Mouse (Mus musculus): ENCODE measurements around the gene St5. TPM values are rescaled to one million over a fixed set of nuclear protein-coding genes. Genes with fewer than 3 reads are reported as not detected.

St5 gene
- polyA plus RNA-seq, 1 experiment = 35.3 TPM

DNA sequence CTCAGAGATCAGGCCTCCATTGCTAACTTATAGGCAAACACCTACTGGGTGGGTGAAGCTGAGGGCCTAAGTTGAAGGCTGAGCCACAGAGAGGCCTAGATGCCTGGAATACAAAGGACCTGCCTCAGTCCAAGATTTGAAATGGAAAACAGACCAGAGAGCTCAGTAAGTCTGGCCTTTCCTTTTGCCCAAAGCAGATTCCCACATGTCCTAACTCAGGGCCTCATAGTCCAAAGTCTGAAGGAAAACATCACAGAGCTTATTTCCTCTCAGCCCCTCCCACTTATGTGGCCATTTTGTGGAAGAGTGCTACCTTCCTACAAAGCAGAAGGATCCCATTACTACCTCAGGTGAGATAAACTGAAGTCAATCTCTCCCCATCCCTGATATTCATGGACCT lies 162.5 kb downstream of the St5 start:
- Histone ChIP-seq H3K36me3 (ENCODE audit: control insufficient read depth, insufficient read depth, low read length) (no peaks in the 10 kb centered on the region), H3K4me1 (ENCODE audit: control insufficient read depth, insufficient read depth, low read length) (no peaks in the 10 kb centered on the region), H3K27ac (ENCODE audit: control insufficient read depth, insufficient read depth, low read depth, low read length) (no peak overlapping the region), H3K4me3 (ENCODE audit: control insufficient read depth, low read depth, low read length) (no peak overlapping the region), H3K27me3 (ENCODE audit: control insufficient read depth, insufficient read depth, low read length) (no peaks in the 10 kb centered on the region)
- TF ChIP-seq CTCF (IDR thresholded peaks at IDR 0.05; ENCODE audit: control insufficient read depth, insufficient read depth, insufficient replicate concordance, low read depth, low read length) = no peak

DNA sequence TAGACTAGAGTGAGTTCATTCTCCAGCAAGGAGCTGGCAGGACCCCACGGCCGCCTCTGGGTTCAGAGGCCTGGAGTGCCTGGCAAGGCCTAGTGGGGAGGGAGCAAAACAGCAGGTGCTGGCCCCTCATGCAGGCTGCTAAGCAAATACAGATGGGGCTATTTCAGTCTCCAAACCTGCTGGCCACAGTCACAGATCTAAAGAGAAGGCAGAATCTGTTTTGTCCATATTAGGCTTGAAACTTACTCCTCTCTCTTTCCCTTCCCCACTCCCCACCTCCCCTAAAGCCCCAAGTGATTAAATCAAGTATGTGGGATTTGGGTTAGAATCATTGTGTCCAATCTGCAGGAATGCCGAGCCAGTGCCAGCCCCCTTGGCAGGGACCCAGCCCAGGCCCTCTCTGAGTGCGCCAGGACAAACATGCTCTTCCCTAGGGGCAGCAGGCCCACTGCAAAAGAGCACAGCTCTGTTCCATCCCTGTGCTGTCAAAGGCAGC lies 166.9 kb downstream of the St5 start:
- H3K4me1 ChIP-seq (ENCODE audit: control insufficient read depth, insufficient read depth, low read length) = no peaks in the 10 kb centered on the region; the same call in 1 of the 2 replicates

DNA sequence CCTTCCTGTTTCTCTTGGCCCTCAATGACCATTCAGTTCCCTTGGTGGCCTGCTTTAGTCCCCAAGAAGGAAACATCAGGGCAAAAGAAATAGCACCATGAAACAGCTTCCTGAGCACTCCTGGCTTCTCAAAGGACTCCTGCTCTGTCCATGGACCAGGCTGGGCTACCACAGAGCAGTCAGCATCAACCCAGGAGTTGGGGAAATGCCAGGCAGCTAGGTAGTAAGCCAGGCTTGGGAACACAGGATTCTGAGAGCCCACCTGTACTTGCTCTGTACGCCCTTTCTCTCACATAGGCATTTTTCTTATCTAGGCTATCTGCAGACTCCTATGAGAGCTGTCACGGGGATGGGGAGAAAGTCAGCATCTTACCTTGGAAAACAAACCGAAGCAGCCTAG lies 168.5 kb downstream of the St5 start:
- no peaks in the 10 kb centered on the region for H3K36me3 ChIP-seq (ENCODE audit: control insufficient read depth, insufficient read depth, low read length)
- H3K27me3 ChIP-seq (ENCODE audit: control insufficient read depth, insufficient read depth, low read length) = no peaks in the 10 kb centered on the region
- H3K4me1 ChIP-seq (ENCODE audit: control insufficient read depth, insufficient read depth, low read length) = no peaks in the 10 kb centered on the region; the same call in 1 of the 2 replicates
- no peak overlapping the region for H3K4me3 ChIP-seq (ENCODE audit: control insufficient read depth, low read depth, low read length)
- TF ChIP-seq POLR2A (IDR thresholded peaks at IDR 0.05; ENCODE audit: control insufficient read depth, low read depth, low read length) = no peak
- TF ChIP-seq CTCF (IDR thresholded peaks at IDR 0.05; ENCODE audit: control insufficient read depth, insufficient read depth, insufficient replicate concordance, low read depth, low read length) = no peak
- H3K27ac ChIP-seq (ENCODE audit: control insufficient read depth, insufficient read depth, low read depth, low read length) = no peak overlapping the region

More for the DNA sequence above, 166.9 kb downstream of the St5 start:
- Histone ChIP-seq H3K27ac (ENCODE audit: control insufficient read depth, insufficient read depth, low read depth, low read length) (peak overlapping the region; percentile 46; the same call in 1 of the 2 replicates), H3K4me3 (ENCODE audit: control insufficient read depth, low read depth, low read length) (no peak overlapping the region), H3K27me3 (ENCODE audit: control insufficient read depth, insufficient read depth, low read length) (no peaks in the 10 kb centered on the region), H3K36me3 (ENCODE audit: control insufficient read depth, insufficient read depth, low read length) (no peaks in the 10 kb centered on the region)
- no peak for TF ChIP-seq POLR2A (IDR thresholded peaks at IDR 0.05; ENCODE audit: control insufficient read depth, low read depth, low read length)
- TF ChIP-seq CTCF (IDR thresholded peaks at IDR 0.05; ENCODE audit: control insufficient read depth, insufficient read depth, insufficient replicate concordance, low read depth, low read length) = peak; percentile 13; the same call in 1 of the 2 replicates

DNA sequence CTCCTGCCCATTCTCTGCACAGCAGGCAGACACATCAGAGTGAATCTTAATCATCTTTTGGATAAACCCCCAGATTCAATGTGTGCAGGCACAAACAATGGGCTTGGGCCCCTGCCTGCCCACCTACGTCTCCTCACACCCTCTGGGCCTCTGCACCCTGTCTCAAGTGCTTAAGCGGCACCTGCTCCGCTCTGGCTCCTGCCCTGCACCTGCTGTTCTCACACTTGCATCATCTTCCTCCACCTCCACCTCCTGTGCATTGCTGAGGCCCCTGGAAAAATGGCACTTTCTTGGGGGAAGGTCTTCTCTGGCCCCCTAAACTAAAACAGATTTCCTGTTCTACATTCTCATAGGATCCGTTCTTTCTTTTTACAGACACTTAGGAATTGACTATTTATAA lies 169.5 kb downstream of the St5 start:
- no peak overlapping the region for H3K4me3 ChIP-seq (ENCODE audit: control insufficient read depth, low read depth, low read length)
- no peak for TF ChIP-seq CTCF (IDR thresholded peaks at IDR 0.05; ENCODE audit: control insufficient read depth, insufficient read depth, insufficient replicate concordance, low read depth, low read length)
- no peak for TF ChIP-seq POLR2A (IDR thresholded peaks at IDR 0.05; ENCODE audit: control insufficient read depth, low read depth, low read length)
- no peaks in the 10 kb centered on the region for H3K36me3 ChIP-seq (ENCODE audit: control insufficient read depth, insufficient read depth, low read length)
- peak overlapping the region; percentile 3; the same call in 1 of the 2 replicates for H3K27ac ChIP-seq (ENCODE audit: control insufficient read depth, insufficient read depth, low read depth, low read length)
- no peaks in the 10 kb centered on the region; the same call in 1 of the 2 replicates for H3K4me1 ChIP-seq (ENCODE audit: control insufficient read depth, insufficient read depth, low read length)
- H3K27me3 ChIP-seq (ENCODE audit: control insufficient read depth, insufficient read depth, low read length) = no peaks in the 10 kb centered on the region

DNA sequence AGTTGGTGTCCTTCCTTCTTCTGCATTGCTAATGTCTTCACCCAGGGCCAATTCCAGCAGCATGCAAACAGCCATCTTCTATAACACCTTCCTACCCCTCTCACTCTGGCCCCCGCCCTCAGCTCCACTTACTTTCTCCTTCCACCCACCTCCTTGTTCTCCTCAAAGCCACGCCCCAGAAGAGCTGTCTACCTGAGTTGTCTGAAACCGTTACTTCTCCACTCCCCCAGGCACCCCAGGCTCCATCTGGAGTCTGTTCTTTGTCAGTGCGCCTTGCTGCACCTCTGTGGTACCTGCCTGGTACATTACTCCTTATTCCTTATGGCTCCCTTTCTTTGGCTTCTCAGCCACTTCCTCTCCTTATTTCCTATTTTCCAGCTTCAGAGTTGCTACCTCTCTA lies 170.3 kb downstream of the St5 start:
- Histone ChIP-seq H3K27me3 (ENCODE audit: control insufficient read depth, insufficient read depth, low read length) (no peaks in the 10 kb centered on the region), H3K4me1 (ENCODE audit: control insufficient read depth, insufficient read depth, low read length) (no peaks in the 10 kb centered on the region; the same call in 1 of the 2 replicates), H3K27ac (ENCODE audit: control insufficient read depth, insufficient read depth, low read depth, low read length) (no peak overlapping the region), H3K4me3 (ENCODE audit: control insufficient read depth, low read depth, low read length) (no peak overlapping the region), H3K36me3 (ENCODE audit: control insufficient read depth, insufficient read depth, low read length) (no peaks in the 10 kb centered on the region)
- TF ChIP-seq POLR2A (IDR thresholded peaks at IDR 0.05; ENCODE audit: control insufficient read depth, low read depth, low read length) = no peak
- TF ChIP-seq CTCF (IDR thresholded peaks at IDR 0.05; ENCODE audit: control insufficient read depth, insufficient read depth, insufficient replicate concordance, low read depth, low read length) = no peak

DNA sequence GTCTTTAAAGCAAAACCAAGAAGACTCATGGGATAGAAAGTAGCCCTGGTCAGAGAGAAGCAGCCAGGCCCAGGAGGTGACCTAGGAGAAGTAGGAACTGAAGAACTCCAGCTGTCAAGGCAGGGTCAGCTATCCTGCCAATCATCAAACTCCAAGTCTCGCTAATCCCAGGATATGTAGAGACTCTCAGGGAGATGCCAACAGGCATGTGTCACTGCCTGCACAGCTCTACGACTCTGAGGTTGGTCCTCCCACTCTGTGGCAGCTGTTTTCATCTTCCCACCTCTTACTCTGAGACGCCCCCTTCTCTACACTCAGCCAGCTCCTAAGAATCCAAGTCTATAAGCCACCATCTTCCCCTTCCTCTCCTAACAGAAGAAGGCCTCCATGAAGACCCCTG lies 170.7 kb downstream of the St5 start:
- no peaks in the 10 kb centered on the region for H3K27me3 ChIP-seq (ENCODE audit: control insufficient read depth, insufficient read depth, low read length)
- H3K4me1 ChIP-seq (ENCODE audit: control insufficient read depth, insufficient read depth, low read length) = no peaks in the 10 kb centered on the region; the same call in 1 of the 2 replicates
- no peak overlapping the region for H3K27ac ChIP-seq (ENCODE audit: control insufficient read depth, insufficient read depth, low read depth, low read length)
- H3K4me3 ChIP-seq (ENCODE audit: control insufficient read depth, low read depth, low read length) = no peak overlapping the region
- no peaks in the 10 kb centered on the region for H3K36me3 ChIP-seq (ENCODE audit: control insufficient read depth, insufficient read depth, low read length)
- no peak for TF ChIP-seq CTCF (IDR thresholded peaks at IDR 0.05; ENCODE audit: control insufficient read depth, insufficient read depth, insufficient replicate concordance, low read depth, low read length)
- TF ChIP-seq POLR2A (IDR thresholded peaks at IDR 0.05; ENCODE audit: control insufficient read depth, low read depth, low read length) = no peak

DNA sequence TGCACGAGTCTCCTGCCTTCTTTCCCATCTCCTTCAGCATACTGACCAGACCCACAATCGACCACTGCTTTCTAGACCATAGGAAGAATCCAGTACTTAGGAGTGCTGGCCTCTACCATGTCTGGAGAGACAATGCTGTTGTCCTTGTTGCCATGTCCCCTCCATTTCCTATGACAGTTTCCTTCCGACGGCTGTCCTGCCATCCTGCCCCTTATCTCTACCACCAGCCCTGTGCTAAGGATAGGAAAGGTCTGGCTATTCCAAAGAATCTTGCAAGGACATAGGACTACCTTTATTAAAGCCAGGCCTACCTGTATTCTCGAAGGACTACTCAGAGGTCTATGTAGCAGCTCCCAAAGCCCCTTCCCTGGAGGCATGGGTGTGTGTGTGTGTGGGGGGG lies 171.9 kb downstream of the St5 start:
- H3K27ac ChIP-seq (ENCODE audit: control insufficient read depth, insufficient read depth, low read depth, low read length) = no peak overlapping the region
- H3K36me3 ChIP-seq (ENCODE audit: control insufficient read depth, insufficient read depth, low read length) = no peaks in the 10 kb centered on the region

More for the DNA sequence above, 171.9 kb downstream of the St5 start:
- Histone ChIP-seq H3K27me3 (ENCODE audit: control insufficient read depth, insufficient read depth, low read length) (no peaks in the 10 kb centered on the region), H3K4me1 (ENCODE audit: control insufficient read depth, insufficient read depth, low read length) (no peaks in the 10 kb centered on the region; the same call in 1 of the 2 replicates), H3K4me3 (ENCODE audit: control insufficient read depth, low read depth, low read length) (no peak overlapping the region)
- no peak for TF ChIP-seq CTCF (IDR thresholded peaks at IDR 0.05; ENCODE audit: control insufficient read depth, insufficient read depth, insufficient replicate concordance, low read depth, low read length)
- TF ChIP-seq POLR2A (IDR thresholded peaks at IDR 0.05; ENCODE audit: control insufficient read depth, low read depth, low read length) = no peak
